Mouse (Mus musculus) urinary bladder, postnatal 0 days (tissue): ENCODE results near the gene Ube3c. TPM values are rescaled to one million over a fixed set of nuclear protein-coding genes. Genes with fewer than 3 reads are reported as not detected.

Source experiments
- polyA plus RNA-seq: library from polyadenylated mRNA; unstranded; fragments of >200 nt; fragmentation: Nextera tagmentation; extraction: Ambion mirVana; gene quantifications from 2 replicates; pipeline ENCODE4 v1.2.1, GENCODE M21; 2015

The Ube3c gene
- polyA plus RNA-seq, result 14.3 and 15.8 TPM in 2 replicates

DNA sequence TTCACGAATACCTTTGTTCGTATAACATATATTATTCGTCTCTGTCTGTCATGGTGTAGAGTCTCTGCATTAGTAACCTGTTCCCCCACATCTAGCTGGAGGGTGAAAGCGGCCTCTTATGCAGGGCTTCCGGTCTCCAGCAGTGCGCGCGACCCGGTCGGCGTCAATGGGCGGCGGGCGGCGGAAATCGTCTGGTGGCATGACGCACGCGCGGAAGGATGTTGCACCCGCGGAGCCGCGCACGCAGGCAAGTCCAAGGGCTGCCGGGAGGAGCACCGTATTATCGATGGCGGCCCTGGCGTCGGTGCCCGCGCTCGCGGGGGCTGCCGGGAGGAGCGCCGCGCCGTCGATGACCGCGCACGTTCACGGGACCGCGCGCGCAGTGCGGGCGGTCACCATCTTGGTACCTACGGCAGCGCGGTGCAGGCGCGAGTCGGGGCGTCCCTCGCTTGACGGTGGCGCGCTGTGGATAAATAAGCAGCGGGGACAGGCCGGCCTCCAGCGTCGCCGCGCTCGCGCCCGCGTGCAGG is at the start of gene Ube3c:
TSS of gene Ube3c (plus strand) at position 395 of the 530 bp plus-strand sequence.

Other genes with a start within 250 kb of the Ube3c start
- 14.1 and 16.9 TPM in 2 replicates for gene Lmbr1, start 190.9 kb upstream of the Ube3c start, polyA plus RNA-seq
- gene Nom1, start 134.6 kb upstream of the Ube3c start, polyA plus RNA-seq, result 16.5 and 19.3 TPM in 2 replicates
- not detected in 2 replicates for gene Mnx1, start 90.8 kb upstream of the Ube3c start, polyA plus RNA-seq
- 102 and 114 TPM in 2 replicates for gene Dnajb6, start 166.4 kb downstream of the Ube3c start, polyA plus RNA-seq
- gene Gm5129, start 166.7 kb downstream of the Ube3c start, polyA plus RNA-seq, result not detected in 2 replicates